Mouse (Mus musculus): ENCODE results near the gene Ralgapb.

DNA sequence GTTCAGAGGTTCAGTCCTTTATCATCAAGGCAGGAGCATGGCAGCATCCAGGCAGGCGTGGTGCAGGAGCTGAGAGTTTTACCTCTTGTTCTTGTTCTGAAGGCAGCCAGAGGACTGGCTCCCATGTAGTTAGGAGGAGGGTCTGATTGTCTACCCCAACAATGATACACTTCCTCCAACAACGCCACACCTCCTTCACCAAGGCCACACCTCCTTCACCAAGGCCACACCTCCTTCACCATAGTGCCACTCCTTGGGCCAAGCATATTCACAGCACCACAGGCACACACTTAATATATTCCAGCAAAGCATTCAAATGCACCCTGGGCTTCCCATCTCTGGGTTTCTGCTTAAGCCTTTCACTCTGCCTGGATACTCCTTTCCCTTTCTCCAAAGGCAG is 135.6 kb downstream of the Ralgapb start:
- TF ChIP-seq POLR2A (IDR thresholded peaks at IDR 0.05; ENCODE audit: control insufficient read depth, extremely low read depth, insufficient read depth, low read length, poor library complexity) (no peak), CTCF (IDR thresholded peaks at IDR 0.05; ENCODE audit: borderline replicate concordance, control insufficient read depth, extremely low read depth, insufficient read depth, low read length, poor library complexity) (no peak)
